Mouse (Mus musculus) urinary bladder, postnatal 14 days (tissue): ENCODE measurements around the gene Pklr.
A peak's percentile ranks its signal among the peaks of the same experiment; 100 is the strongest.

Experiments
- DNase-seq: peaks from one replicate; pipeline ENCODE4 v3.0.0; 2021; ENCODE audit warnings: low spot score

Pklr gene

DNA sequence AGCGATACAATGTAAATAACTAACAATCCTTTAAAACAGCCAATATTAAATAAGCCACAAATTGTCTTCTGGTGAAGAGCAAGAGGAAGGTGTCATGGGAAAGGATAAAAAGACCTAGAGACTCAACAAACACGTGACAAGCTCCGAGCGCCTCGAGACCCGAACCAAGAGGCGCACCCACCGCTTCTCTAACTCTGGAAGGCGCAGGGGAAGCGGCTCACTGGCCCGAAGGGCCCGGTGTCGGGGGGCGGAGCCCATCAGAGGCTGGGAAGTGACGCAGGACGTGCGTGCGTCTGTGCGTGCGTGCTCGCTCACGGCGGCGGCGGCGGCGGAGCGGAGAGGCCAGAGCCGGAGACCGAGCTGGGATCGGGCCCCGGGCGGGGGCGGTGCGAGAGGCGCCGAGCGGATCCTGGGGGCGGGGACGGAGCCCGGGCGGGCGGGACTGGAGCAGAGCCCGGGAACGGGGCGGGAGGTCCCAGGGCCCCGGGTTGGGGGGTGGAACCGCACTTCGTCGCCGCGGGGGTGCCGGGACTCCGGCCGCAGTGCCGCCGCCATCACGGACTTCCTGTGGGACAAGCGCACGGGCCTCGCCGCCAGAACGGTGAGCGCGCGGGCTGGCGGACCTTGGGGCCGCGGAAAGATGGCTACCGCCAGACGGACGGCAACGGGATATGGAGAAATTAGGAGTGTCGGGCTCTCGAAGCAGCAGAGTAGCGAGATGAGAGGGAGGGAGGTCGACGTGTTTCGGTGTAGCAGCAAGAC lies 28.7 kb downstream of the Pklr start, which contains the start of gene Clk2:
Clk2 (plus strand) TSS at position 290 of the 762 bp plus-strand sequence.
- DNase-seq, result peak; percentile 95

DNA sequence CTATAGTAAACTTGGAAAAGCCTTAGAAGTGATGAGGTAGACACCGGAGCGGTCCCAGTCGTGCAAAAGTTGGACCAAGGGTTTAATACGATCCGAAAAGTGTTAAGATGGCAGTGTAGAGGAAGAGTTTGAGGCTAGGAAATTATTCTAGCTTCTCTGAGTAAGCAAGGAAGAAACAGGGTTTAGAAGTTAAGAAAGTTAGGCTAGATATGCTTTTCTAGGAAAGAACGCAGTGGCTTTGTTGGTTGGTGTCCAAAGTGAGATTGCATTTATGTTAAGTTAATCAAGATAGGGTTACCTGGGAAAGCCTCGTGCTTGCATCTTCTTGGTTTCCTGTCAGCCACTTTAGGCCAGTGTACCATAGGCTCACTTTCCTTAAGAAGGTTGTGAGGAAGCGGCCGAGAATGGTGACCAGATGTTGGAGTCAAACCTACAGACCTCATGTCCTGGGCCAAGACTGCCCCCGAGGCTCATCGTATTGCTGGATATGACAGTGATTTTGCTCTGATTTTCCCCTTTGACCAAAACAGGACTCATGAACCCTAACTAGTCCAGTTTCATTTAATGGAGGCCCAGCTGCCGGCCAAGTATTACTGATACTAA lies 29.4 kb downstream of the Pklr start:
- no peak for DNase-seq

DNA sequence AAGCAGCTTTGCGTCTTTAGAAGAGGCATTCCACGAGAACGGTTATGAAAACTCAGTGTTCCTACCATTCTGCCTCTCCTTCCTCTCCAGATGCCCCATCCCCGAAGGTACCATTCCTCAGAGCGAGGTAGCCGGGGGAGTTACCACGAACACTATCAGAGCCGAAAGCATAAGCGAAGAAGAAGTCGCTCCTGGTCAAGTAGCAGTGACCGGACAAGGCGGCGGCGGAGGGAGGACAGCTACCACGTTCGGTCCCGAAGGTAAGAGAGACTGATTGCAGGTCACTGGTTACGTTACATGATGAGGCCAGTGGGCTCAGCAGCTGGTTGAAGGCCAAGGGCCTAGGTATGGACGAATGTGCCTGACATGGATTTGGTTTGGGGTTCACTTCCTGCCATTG lies 31.0 kb downstream of the Pklr start:
- no peak for DNase-seq

DNA sequence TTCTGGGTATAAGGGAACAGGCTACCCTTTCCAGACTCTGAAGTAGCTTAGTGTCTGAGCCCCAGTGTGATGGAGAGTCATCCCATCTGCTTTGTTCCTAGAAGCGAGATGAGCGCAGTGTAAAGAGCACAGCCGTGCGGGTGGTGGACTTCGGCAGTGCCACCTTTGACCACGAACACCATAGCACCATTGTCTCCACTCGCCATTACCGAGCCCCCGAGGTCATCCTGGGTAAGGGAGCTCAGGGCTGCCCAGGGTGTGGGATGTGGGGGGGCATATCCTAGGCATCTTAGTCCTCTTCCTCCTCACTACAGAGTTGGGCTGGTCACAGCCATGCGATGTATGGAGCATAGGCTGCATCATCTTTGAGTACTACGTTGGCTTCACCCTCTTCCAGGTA lies 38.9 kb downstream of the Pklr start:
- DNase-seq, result no peak

DNA sequence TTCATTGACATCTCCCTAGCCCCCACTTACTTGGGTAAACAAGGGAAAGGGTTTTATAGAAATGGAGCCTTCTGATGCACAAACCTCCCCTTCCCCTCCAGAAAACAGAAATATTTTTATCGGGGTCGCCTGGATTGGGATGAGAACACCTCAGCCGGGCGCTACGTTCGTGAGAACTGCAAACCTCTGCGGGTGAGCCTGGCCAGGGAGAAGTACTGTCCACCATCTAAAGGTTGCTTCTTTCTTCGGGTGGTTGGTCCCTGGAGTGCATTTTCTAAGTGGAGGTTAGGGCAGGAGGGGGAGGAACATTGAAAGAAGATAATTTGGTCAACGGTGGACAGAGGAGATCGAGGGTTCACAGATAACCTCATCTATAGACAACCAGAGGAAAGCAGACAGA lies 39.6 kb downstream of the Pklr start:
- DNase-seq, result no peak

DNA sequence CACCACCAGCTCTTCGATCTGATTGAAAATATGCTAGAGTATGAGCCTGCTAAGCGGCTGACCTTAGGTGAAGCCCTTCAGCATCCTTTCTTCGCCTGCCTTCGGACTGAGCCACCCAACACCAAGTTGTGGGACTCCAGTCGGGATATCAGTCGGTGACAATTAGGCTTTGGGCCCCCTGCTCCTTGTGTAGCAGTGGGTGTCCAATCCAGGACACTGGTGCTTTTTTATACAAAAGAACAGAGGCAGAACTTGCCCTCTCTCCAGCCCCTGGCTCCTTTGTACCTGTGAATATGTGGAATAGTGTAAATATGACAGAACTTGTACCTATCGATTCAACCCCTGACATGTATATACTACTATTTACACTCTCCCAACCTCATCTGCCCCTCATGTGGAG lies 40.5 kb downstream of the Pklr start:
- DNase-seq, result no peak

DNA sequence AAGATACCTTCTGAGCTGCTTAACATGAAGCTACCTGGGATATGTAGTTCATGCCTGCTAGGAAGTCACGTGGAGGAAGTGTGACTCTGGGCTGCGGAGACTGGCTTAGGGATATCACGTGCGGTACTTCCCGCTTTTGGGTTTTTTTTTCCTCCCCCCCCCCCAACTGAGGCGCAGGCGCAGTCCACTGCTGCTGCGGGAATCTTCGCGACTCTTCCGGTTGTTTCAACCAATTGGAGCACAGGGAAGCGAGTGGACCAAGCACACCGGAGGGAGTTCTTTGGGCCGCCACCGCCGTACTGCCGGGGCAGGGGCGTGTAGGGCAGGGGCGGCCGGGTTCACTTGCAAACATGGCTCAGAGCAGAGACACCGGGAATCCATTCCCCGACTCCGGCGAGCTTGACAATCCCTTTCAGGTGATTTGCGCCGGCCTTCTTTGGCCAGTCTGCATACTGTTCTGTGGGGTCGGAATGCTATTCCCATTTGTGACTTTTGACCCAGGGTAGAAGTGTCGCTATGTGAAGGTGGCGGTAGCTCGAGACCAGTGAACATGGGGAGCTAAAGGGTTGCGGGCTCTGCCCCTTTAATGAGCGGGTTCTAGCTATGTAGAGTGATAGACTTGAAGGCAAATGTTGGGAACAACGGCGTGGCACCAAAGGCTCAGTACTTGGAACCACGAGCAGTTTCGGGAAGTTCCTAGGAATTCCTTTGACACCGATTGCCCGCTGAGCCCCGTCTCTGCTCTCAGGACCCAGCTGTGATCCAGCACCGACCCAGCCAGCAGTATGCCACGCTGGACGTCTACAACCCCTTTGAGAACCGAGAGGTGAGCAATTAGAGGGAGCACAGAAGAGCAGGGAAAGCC lies 41.5 kb downstream of the Pklr start, which contains the start of gene Scamp3:
Scamp3 (plus strand) TSS at position 232 of the 865 bp plus-strand sequence.
- DNase-seq, result peak; percentile 81

DNA sequence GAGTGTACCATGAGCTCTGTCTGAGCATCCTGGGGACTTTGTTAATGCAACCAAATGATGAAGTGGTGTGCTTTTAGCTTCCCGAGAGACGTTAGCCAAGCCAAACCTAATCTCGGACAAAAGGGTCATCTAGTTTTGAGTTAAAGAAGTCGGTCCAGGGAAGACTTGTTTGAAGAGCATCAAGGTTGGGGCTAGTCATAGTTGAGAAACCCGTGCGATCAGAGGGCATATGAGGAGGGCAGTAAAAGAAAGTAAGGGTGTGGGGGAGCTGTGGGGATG lies 42.1 kb downstream of the Pklr start:
- no peak for DNase-seq

DNA sequence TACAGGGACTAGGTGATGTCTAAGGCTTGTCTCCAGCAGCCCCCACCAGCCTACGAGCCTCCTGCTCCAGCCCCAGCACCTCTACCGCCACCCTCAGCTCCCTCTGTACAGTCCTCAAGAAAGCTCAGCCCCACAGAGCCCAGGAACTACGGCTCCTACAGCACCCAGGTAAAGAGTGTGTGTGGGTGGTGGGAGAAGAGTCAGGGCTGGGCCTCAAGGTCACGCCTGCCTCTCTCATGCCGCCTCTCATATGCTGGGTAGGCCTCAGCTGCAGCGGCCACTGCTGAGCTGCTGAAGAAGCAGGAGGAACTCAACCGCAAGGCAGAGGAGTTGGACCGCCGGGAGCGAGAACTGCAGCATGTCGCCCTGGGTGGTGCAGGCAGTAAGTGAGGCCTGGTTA lies 43.1 kb downstream of the Pklr start:
- no peak for DNase-seq

DNA sequence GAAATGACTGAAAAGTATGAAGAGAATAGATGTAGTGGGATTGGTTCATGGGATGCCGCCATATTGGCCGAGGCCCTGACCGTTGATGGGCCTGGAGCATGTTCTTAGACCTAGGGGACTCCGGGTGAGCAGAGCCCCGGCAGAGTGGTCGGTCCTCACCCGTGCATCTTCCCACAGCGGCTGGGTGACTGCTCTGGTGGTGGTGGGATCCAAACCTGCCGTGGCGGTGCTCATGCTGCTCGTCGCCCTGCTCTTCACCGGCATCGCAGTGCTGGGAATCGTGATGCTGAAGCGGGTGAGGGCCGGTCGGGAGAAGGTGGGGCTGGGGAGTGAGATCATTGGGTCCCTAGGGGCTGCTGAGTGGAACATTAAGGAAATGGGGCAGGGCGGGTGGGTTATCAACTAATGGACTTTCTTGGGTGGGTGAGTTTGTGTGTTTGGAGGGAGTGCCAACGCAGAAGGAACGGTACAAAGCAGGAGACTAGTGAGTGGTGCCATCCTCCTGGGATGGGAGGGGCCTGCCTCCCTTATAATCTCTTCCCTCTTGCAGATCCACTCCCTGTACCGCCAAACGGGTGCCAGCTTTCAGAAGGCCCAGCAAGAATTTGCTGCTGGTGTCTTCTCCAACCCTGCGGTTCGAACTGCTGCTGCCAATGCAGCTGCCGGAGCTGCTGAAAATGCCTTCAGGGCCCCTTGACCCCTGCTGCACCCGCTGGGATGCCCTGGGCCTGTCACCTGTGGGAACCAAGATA lies 46.0 kb downstream of the Pklr start:
- no peak for DNase-seq

DNA sequence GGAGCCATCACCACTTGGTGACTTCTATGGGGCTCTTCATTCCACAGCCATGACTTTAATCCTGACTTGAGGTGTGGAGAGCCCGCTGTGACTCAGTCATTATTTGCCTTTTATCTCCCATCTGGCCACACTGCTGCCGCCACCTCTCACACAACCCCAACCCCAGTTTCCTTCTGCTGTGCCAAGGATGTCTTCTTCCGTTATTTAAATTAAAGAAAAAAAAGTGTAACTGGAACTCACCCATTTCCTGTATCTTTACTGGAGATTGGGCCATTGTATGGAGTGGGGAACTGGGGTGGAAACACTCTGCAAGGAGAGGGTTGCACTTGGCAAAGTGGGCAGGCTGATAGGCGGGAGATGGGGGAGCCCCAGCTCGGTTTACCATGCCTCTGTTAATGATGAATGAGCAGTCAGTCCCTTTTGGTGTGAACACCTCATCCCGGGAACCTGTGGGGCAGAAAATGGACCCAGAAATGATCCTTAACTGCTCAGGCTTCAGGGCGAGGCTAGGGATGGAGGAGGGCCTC lies 46.7 kb downstream of the Pklr start:
- DNase-seq, result no peak

DNA sequence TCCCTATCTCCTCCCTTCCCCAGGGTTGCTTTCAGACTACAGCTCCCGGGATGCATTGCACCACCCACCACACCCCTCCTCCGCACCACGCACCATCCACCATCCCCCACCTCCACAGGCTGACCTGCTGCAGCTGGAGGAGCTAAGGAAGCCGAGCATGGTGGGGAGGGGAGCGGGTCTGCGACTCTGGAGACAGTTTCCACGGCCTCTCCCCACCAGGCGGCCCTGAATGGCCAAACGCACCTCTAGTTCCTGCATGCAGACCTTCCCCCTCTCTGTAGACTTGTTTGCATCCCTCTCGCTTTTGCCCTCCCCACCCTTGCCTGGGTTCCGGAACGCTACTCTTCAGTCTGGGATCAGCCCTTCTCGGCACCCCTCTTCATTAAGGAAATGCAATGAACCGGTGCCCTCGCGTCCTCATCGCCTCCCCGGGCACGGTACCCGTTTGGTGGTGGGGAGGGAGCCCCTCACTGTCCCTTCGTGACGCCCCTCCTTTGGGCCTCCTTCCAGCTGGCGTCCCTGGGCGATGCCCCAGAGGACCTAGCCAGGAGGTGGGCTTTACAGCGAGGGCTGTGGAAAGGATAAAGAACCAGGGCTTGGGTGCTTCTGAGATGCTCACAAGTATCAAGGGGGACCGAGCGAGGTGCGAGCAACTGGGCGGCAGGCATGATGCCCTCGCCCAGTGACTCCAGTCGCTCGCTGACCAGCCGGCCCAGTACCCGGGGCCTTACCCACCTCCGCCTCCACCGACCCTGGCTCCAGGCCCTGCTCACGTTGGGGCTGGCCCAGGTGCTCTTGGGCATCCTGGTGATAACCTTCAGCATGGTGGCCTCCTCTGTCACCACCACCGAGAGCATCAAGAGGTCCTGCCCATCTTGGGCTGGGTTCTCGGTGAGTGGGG lies 47.4 kb downstream of the Pklr start, which contains the start of gene Fam189b:
Fam189b (plus strand) TSS at position 86 of the 901 bp plus-strand sequence.
- DNase-seq, result peak; percentile 87

DNA sequence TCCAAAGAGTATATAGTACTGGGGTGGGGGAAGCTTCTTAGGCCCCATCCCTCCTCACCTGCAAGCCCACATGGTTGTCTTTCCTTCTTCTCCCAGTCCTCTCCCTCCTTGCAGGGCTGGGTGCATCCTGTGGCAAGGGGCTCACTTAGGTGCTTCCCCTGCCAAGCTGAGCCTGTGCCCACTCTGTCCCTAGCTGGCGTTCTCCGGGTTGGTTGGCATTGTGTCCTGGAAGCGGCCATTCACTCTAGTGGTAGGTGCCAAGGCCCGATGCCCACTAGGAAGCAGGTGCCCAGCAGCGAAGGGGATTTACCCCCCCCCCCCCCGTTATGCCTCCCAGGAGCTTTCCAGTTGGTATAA lies 48.0 kb downstream of the Pklr start:
- DNase-seq, result no peak

DNA sequence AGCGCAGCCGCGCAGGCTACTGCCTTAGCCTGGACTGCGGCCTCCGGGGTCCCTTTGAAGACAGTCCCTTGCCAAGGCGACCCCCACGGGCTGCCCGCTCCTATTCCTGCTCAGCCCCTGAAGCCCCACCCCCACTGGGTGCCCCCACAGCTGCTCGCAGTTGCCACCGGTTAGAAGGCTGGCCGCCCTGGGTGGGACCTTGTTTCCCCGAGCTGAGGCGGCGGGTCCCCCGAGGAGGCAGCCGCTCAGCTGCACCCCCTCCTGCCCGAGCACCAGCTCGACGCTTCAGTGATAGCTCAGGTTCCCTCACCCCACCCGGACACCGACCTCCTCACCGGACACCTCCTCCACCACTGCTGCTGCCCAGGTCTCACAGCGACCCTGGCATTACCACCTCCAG lies 51.3 kb downstream of the Pklr start:
- DNase-seq, result no peak

DNA sequence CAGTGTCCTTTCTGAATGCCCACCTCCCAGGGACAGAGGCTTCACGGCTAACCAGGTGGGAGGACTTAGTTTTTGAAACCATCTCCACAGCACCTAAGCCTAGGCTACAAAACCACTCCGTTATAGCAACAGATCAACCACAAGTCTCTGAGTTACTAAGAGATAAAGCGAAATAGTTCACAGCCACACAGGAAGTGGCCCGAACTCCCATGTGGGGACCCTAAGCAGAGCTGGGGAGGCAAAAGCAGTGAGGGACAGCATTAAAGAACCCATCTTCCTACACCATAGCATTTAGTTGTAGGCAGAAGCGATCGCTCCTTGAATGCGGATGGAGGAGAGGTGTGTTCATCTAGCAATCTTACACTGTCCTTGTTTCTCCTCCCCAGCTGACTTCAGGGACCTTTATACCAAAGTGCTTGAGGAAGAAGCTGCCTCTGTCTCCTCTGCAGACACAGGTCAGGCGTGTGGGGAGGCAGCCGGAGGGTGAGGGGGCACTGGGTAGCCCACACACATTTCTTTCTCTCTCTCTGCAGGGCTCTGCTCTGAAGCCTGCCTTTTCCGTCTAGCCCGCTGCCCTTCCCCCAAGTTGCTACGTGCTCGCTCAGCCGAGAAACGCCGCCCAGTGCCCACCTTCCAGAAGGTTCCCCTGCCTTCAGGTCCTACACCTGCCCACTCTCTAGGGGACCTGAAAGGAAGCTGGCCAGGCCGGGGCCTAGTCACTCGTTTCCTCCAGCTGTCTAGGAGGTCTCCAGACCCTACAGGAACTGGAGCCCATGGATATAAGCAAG lies 51.9 kb downstream of the Pklr start:
- no peak for DNase-seq

DNA sequence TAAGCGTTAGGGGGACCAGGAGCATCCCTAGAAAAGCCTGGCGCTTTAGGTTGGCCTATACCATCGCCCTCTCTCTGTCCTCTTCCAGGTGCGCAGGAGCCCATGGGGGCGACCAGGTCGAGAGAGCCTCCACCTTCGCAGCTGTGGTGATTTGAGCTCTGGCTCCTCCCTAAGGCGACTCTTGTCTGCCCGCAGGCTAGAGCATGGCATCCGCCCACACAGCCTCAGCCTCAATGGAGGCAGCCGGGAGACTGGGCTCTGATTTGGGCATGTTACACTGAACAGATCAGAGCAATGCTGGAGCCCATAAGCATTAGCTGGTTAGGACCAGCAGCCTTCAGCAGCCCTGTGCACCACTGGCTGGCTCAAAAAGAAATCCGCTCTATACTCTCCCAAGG lies 52.5 kb downstream of the Pklr start:
- no peak for DNase-seq

DNA sequence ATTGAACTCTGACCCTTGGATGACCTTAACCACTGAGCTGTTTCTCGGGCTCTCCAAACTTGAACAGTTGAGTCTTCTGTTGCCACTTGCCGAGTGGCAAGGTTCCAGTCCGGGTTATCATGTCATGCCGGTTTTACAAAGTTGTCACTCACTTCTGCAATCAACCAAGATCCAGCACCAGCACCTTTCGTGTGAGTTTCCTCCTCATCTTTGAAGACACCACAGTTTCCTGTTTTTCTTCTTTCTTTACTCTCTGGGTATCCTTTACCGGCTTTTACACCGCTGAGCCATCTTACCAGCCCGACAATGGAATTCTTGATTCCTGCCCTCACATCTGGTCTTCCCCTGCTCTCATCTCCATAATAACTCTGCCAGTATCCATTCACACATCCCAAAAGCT lies 54.5 kb downstream of the Pklr start:
- DNase-seq, result no peak

DNA sequence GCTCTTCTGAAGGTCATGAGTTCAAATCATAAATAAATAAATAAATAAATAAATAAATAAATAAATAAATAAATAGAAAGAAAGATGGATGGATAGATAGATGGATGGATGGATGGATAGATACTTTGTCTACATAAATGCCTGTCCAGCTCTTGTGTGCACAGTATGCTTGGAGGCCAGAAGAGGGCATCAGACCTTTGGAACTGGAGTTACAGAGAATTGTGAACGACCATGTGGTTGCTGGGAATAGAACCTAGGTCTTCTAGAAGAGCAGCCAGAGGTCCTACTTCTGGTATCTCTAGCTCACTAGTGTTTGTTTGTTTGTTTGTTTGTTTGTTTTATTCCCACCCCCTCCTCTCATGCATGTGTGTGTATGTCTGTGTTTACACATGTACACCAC lies 57.4 kb downstream of the Pklr start:
- no peak for DNase-seq

DNA sequence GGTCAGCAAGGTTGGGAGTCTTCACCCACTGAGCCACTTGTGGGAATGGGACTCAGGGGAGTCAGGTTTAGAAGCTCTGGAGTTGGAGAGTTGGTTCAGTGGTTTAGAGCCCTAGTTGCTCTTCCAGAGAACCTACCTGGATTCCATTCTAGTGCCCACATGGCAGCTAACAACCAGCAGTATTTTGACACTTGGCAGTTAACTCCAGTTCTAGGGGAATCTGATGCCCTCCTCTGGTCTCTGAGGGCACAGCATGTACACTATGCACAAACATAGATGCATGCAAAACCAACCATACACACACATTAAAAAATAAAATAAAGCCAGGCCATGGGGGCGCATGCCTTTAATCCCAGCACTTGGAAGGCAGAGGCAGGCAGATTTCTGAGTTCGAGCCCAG lies 57.9 kb downstream of the Pklr start:
- no peak for DNase-seq
